Mouse (Mus musculus) hindbrain, postnatal 0 days (tissue): ENCODE data around the gene Pccb. TPM values are rescaled to one million over a fixed set of nuclear protein-coding genes. Genes with fewer than 3 reads are reported as not detected.

Experiments
- ATAC-seq: fragments of 200-750 bp; cut with Nextera tagmentation; 2 replicates; pipeline ENCODE4 v1.8.0; 2017; ENCODE audit warnings: mild to moderate bottlenecking, moderate TSS enrichment, moderate library complexity
- DNase-seq: peaks from one replicate; pipeline ENCODE4 v3.0.0-alpha.2; 2015; ENCODE audit warnings: low spot score
- H3K27ac ChIP-seq: fragments of 300-500 bp; sonication (generic); 2 replicates; pipeline ENCODE4 v1.5.1; 2014; ENCODE audit warnings: mild to moderate bottlenecking
- H3K27me3 ChIP-seq: fragments of 300-500 bp; sonication (generic); 2 replicates; pipeline ENCODE4 v1.6.1; 2014; ENCODE audit warnings: low read length, mixed read lengths; ENCODE audit not compliant: insufficient read depth
- H3K36me3 ChIP-seq: fragments of 300-500 bp; sonication (generic); 2 replicates; pipeline ENCODE4 v1.6.1; 2014; ENCODE audit warnings: low read length, mixed read lengths; ENCODE audit not compliant: insufficient read depth
- H3K4me1 ChIP-seq: fragments of 300-500 bp; sonication (generic); 2 replicates; pipeline ENCODE4 v1.6.1; 2014; ENCODE audit warnings: antibody characterized with exemption, low read length, mixed read lengths; ENCODE audit not compliant: insufficient read depth
- H3K4me2 ChIP-seq: fragments of 300-500 bp; sonication (generic); 2 replicates; pipeline ENCODE4 v1.6.1; 2014; ENCODE audit warnings: low read depth, mild to moderate bottlenecking, low read length, moderate library complexity, mixed read lengths
- H3K4me3 ChIP-seq: fragments of 300-500 bp; sonication (generic); 2 replicates; pipeline ENCODE4 v1.5.1; 2014; ENCODE audit warnings: low read length
- H3K9ac ChIP-seq: fragments of 300-500 bp; sonication (generic); replicated peaks from 2 replicates; pipeline ENCODE4 v1.6.1; 2014; ENCODE audit warnings: mild to moderate bottlenecking, low read length, moderate library complexity, mixed read lengths
- H3K9me3 ChIP-seq: fragments of 300-500 bp; sonication (generic); 2 replicates; pipeline ENCODE4 v1.6.1; 2016; ENCODE audit warnings: low read length, mixed read lengths
- CTCF ChIP-seq: IDR thresholded peaks from 2 replicates; pipeline ENCODE4 v1.5.1; 2016; ENCODE audit warnings: antibody characterized with exemption, control low read depth, low read depth
- WGBS: fragments of 180-500 bp; shearing (Covaris S2); extraction: QIAGEN DNeasy Blood & Tissue Kit; methylation state at CpG from one replicate; pipeline ENCODE4 v1.1.7; 2014; 5-methylcytosine and 5-hydroxymethylcytosine counted together
- polyA plus RNA-seq: library from polyadenylated mRNA; unstranded; fragments of >200 nt; fragmentation: Nextera tagmentation; extraction: Ambion mirVana; gene quantifications from 2 replicates; pipeline ENCODE4 v1.2.1, GENCODE M21; 2015
- total RNA-seq: library from RNA; depleted of rRNA; stranded (reverse); fragments of >200 nt; gene quantifications from 2 replicates; pipeline ENCODE4 v1.2.3, GENCODE M21; 2014

Gene Pccb
- total and polyA plus RNA-seq, 2 experiments from 2014 or later, result 33.1 to 56.9 TPM

DNA sequence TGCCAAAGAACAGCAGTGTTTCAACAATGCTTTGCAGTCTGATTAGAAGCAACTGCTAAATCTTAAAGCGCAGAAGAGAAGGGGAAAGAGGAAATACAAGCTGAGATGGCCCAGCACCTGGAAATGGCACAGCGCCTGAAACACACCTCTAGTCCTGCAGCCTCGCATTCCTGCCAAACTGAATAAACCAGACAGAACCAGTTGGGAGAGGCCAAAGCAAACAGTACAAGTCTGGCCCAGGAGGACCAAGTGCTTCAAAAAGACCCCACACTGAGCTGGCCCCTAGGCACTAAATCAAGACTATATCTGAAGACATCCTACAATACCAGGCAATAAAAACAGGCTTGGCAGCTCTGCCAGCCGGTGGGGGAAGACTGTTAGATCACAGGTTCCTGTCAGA is 28.8 kb downstream of the Pccb start:
- H3K9ac ChIP-seq, result no peak overlapping the region
- H3K4me2 ChIP-seq, result no peak overlapping the region
- DNase-seq (no peak), ATAC-seq (no peak)
- WGBS, result 82% methylated on average over 4 of the region's 4 CpGs
- H3K36me3 ChIP-seq, result peaks cover under 1% of the 10 kb centered on the region; the same call in 1 of the 2 replicates
- no peaks in the 10 kb centered on the region for H3K9me3 ChIP-seq
- H3K4me1 ChIP-seq, result no peaks in the 10 kb centered on the region
- no peaks in the 10 kb centered on the region for H3K27me3 ChIP-seq
- TF ChIP-seq CTCF, result no peak
- no peak overlapping the region for H3K27ac ChIP-seq
- H3K4me3 ChIP-seq, result no peak overlapping the region

DNA sequence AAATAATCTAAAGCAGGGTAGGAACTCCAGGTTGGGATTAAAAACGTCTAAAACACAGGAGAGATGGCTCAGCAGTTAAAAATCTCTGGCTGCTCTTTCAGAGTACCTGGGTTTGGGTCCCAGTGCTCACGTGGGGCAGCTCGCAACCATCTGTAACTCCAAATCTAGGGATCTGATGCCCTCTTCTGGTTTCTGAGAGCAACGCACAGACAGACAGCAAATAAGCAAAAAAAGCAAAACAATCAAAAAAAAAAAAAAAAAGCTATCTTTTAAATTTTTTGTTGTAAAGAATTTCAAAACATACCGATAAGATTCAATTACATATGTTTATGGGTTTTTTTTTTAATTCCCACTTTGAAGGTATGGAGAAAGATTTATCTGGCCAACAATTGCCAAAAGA is 31.4 kb downstream of the Pccb start:
- no peak for TF ChIP-seq CTCF
- Histone ChIP-seq H3K4me2 (no peak overlapping the region), H3K27me3 (no peaks in the 10 kb centered on the region), H3K4me1 (no peaks in the 10 kb centered on the region), H3K27ac (no peak overlapping the region), H3K4me3 (no peak overlapping the region), H3K9me3 (no peaks in the 10 kb centered on the region), H3K9ac (no peak overlapping the region), H3K36me3 (peaks cover 5% of the 10 kb centered on the region; the same call in 1 of the 2 replicates)
- DNase-seq, result no peak
- 92% methylated on average over 5 of the region's 5 CpGs for WGBS
- no peak for ATAC-seq

DNA sequence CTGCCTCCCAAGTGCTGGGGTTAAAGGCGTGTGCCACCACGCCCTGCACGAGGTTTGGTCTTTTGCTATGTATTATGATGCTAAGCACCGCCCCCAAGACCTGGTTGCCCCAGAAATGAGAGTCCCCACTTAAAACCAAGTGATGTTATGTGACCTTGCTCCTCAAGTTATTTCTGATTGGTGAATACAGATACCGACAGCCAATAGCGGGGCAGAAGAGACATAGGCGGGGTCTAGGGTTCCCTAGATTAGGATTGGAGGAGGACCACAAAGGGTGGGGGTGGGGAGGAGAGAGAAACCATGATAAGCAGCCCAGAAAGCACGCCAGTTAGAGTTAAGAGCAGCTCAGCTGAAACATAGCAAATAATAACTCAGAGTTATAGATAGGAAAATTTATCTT is 31.9 kb downstream of the Pccb start:
- Histone ChIP-seq H3K4me1 (no peaks in the 10 kb centered on the region), H3K9me3 (no peaks in the 10 kb centered on the region), H3K27ac (no peak overlapping the region), H3K36me3 (peaks cover 5% of the 10 kb centered on the region; the same call in 1 of the 2 replicates), H3K4me2 (no peak overlapping the region), H3K4me3 (no peak overlapping the region), H3K9ac (no peak overlapping the region), H3K27me3 (no peaks in the 10 kb centered on the region)
- no peak for TF ChIP-seq CTCF
- DNase-seq (no peak), ATAC-seq (no peak)
- 97% methylated on average over 8 of the region's 8 CpGs for WGBS

DNA sequence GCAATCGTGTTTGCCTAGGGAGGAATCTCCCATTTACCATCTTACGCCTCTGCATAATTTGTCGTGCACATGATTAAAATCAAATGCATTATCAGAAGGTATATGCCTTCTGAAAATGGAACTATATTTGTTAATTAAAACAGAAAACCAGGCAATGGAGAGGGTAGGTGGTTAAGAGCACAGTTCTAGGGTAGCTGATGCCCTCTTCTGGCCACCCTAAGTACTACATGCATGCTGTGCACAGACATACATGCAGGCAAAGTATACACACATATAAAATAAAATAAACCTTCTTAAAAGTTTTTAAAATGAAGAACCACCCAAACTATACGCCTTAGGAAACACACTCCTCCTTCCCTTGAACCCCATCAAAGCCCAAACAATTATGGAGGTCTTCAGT is 32.6 kb downstream of the Pccb start:
- no peak overlapping the region for H3K4me2 ChIP-seq
- H3K36me3 ChIP-seq, result peaks cover 5% of the 10 kb centered on the region; the same call in 1 of the 2 replicates
- no peaks in the 10 kb centered on the region for H3K9me3 ChIP-seq
- DNase-seq (no peak), ATAC-seq (no peak)
- H3K4me3 ChIP-seq, result no peak overlapping the region
- H3K27me3 ChIP-seq, result no peaks in the 10 kb centered on the region
- no peaks in the 10 kb centered on the region for H3K4me1 ChIP-seq
- H3K9ac ChIP-seq, result no peak overlapping the region
- WGBS, result 93% methylated on average over 4 of the region's 4 CpGs
- H3K27ac ChIP-seq, result no peak overlapping the region
- TF ChIP-seq CTCF, result peak; percentile 51

DNA sequence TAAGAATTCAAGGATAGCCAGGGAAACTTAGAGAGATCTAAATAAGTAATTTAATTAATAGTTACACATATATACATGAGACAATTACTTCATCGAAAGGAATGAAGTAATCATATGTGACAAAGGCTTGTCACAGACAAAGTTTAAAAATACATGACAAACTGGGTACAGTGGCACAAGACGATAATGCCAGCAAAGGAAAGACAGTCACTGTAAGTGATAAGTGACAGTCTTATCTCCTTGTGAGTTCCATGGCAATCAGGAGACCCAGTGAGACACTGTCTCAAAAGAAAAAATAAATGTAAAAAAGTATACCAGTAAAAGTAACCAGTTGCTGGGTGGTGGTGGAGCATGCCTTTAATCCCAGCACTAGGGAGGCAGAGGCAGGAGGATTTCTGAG is 37.6 kb downstream of the Pccb start:
- H3K27ac ChIP-seq, result no peak overlapping the region
- H3K4me1 ChIP-seq, result no peaks in the 10 kb centered on the region
- WGBS, result 91% methylated on average over 2 of the region's 2 CpGs
- no peak for TF ChIP-seq CTCF
- no peak overlapping the region for H3K4me3 ChIP-seq
- ATAC-seq (no peak), DNase-seq (no peak)
- no peaks in the 10 kb centered on the region for H3K9me3 ChIP-seq
- H3K4me2 ChIP-seq, result no peak overlapping the region
- no peaks in the 10 kb centered on the region for H3K27me3 ChIP-seq
- H3K36me3 ChIP-seq, result peaks cover 13% of the 10 kb centered on the region; the same call in 1 of the 2 replicates
- H3K9ac ChIP-seq, result no peak overlapping the region

DNA sequence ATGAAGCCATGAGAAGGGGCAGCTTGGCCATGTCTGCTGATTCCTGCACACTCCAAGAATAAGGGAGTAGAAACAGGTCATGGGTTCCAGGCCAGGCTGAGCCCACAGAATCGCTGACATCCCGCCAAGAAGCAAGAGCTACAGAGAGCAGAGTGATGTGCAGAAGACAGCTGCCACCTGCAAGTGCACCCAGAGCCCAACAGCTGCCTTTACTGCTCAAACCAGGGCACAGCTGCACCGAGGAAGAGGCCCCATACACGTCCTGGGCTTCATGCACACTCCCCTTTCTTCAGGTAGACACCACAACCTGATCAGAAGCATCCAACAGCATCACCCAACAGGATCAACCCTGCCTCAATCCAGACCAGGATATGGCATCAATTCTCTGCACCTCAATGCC is 40.8 kb downstream of the Pccb start:
- Histone ChIP-seq H3K27me3 (no peaks in the 10 kb centered on the region), H3K36me3 (peaks cover 8% of the 10 kb centered on the region; the same call in 1 of the 2 replicates), H3K4me3 (no peak overlapping the region), H3K9ac (no peak overlapping the region), H3K27ac (no peak overlapping the region), H3K4me2 (no peak overlapping the region), H3K9me3 (no peaks in the 10 kb centered on the region), H3K4me1 (no peaks in the 10 kb centered on the region)
- WGBS, result 91% methylated on average over 4 of the region's 4 CpGs
- TF ChIP-seq CTCF, result no peak
- DNase-seq (no peak), ATAC-seq (no peak)

DNA sequence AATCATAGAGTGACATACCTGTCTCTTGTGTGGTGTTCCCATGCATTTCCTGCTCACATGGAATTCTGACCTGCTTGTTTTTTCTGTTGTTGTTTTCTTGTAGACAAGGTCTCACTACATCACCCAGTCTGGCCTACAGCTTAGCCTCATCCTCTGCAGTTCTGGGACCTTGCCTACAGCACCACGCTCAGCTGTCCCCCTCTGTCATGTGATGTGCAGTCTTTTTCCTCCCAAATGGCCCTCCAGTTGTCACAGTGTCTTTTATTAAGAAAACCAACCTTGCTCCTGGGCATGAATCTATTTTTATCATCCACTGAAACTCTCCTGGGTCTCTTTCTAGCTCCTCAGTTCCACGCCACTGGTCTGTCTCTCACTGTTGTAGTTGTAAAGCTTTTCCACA is 42.5 kb downstream of the Pccb start:
- Histone ChIP-seq H3K9me3 (no peaks in the 10 kb centered on the region), H3K4me2 (no peak overlapping the region)
- no peak for TF ChIP-seq CTCF

More for the DNA sequence above, 42.5 kb downstream of the Pccb start:
- H3K4me1 ChIP-seq, result no peaks in the 10 kb centered on the region
- DNase-seq (no peak), ATAC-seq (no peak)
- 80% methylated on average over 2 of the region's 2 CpGs for whole genome bisulfite sequencing
- no peak overlapping the region for H3K27ac ChIP-seq
- H3K36me3 ChIP-seq, result peaks cover 8% of the 10 kb centered on the region; the same call in 1 of the 2 replicates
- H3K4me3 ChIP-seq, result no peak overlapping the region
- H3K9ac ChIP-seq, result no peak overlapping the region
- no peaks in the 10 kb centered on the region for H3K27me3 ChIP-seq
